Mouse (Mus musculus) stomach, embryonic 16.5 days (tissue): ENCODE measurements around the gene Cnrip1. TPM values are rescaled to one million over a fixed set of nuclear protein-coding genes. Genes with fewer than 3 reads are reported as not detected.
A peak's percentile ranks its signal among the peaks of the same experiment; 100 is the strongest.
"Not testable (repeated sequence)": the region's sequence is repeated elsewhere in the genome, so short reads cannot be mapped to it uniquely, and the experiment has no call there.

Experiments used
- ATAC-seq: fragments of 200-750 bp; cut with Nextera tagmentation; 2 replicates; pipeline ENCODE4 v1.8.0; 2017; ENCODE audit warnings: moderate number of reproducible peaks, moderate TSS enrichment; ENCODE audit not compliant: insufficient read depth, low FRiP score
- H3K27ac ChIP-seq: fragments of 300-500 bp; sonication (generic); 2 replicates; pipeline ENCODE4 v1.5.1; 2014; ENCODE audit warnings: low read length
- H3K27me3 ChIP-seq: fragments of 300-500 bp; sonication (generic); 2 replicates; pipeline ENCODE4 v1.6.1; 2014; ENCODE audit warnings: low read length, control low read depth, mixed read lengths; ENCODE audit not compliant: control insufficient read depth, insufficient read depth
- H3K36me3 ChIP-seq: fragments of 300-500 bp; sonication (generic); 2 replicates; pipeline ENCODE4 v1.6.1; 2014; ENCODE audit warnings: low read length; ENCODE audit not compliant: control insufficient read depth, insufficient read depth
- H3K4me1 ChIP-seq: fragments of 300-500 bp; sonication (generic); 2 replicates; pipeline ENCODE4 v1.6.1; 2014; ENCODE audit warnings: low read length, control low read depth, mixed read lengths; ENCODE audit not compliant: control insufficient read depth, insufficient read depth
- H3K4me2 ChIP-seq: fragments of 300-500 bp; sonication (generic); 2 replicates; pipeline ENCODE4 v1.6.1; 2014; ENCODE audit warnings: low read depth, low read length, mixed read lengths
- H3K4me3 ChIP-seq: fragments of 300-500 bp; sonication (generic); replicated peaks from 2 replicates; pipeline ENCODE4 v1.5.1; 2014; ENCODE audit warnings: mild to moderate bottlenecking, low read length
- H3K9ac ChIP-seq: fragments of 300-500 bp; sonication (generic); 2 replicates; pipeline ENCODE4 v1.6.1; 2014; ENCODE audit warnings: low read length
- H3K9me3 ChIP-seq: fragments of 300-500 bp; sonication (generic); replicated peaks from 2 replicates; pipeline ENCODE4 v1.6.1; 2016; ENCODE audit warnings: low read length, control low read depth; ENCODE audit not compliant: control insufficient read depth
- WGBS: fragments of 180-500 bp; shearing (Covaris S2); extraction: QIAGEN DNeasy Blood & Tissue Kit; methylation state at CpG from one replicate; pipeline ENCODE4 v1.1.7; 2014; 5-methylcytosine and 5-hydroxymethylcytosine counted together
- polyA plus RNA-seq: library from polyadenylated mRNA; unstranded; fragments of >200 nt; fragmentation: Nextera tagmentation; extraction: Ambion mirVana; gene quantifications from 2 replicates; pipeline ENCODE4 v1.2.1, GENCODE M21; 2015

Cnrip1 gene
- polyA plus RNA-seq, 1 experiment from 2014 or later = 30.8 TPM

- Histone ChIP-seq H3K27me3 (no peaks in the 10 kb centered on the region), H3K27ac (no peak overlapping the region), H3K4me1 (no peaks in the 10 kb centered on the region), H3K36me3 (no peaks in the 10 kb centered on the region), H3K9ac (no peak overlapping the region), H3K9me3 (peaks cover 7% of the 10 kb centered on the region; the same call in 1 of the 2 replicates), H3K4me3 (no peak overlapping the region), H3K4me2 (no peak overlapping the region)
- WGBS = 89% methylated on average over 7 of the region's 7 CpGs
- ATAC-seq = no peak
Measured at GRCm38 (mm10) chr11:17019328-17019727, 32.1 kb upstream of the Cnrip1 start.

GRCm38 (mm10) chr11:17023206-17023605, 28.2 kb upstream of the Cnrip1 start:
- no peak for ATAC-seq
- no peaks in the 10 kb centered on the region for H3K27me3 ChIP-seq
- no peaks in the 10 kb centered on the region for H3K36me3 ChIP-seq
- H3K4me2 ChIP-seq = no peak overlapping the region
- no peak overlapping the region for H3K4me3 ChIP-seq
- H3K9ac ChIP-seq = no peak overlapping the region
- WGBS = 65% methylated on average over 6 of the region's 6 CpGs
- no peaks in the 10 kb centered on the region for H3K4me1 ChIP-seq
- H3K27ac ChIP-seq = no peak overlapping the region
- H3K9me3 ChIP-seq = peaks cover 7% of the 10 kb centered on the region; the same call in 1 of the 2 replicates

- no peak overlapping the region for H3K4me2 ChIP-seq
- no peaks in the 10 kb centered on the region for H3K4me1 ChIP-seq
- H3K27ac ChIP-seq = no peak overlapping the region
- H3K27me3 ChIP-seq = no peaks in the 10 kb centered on the region
- no peaks in the 10 kb centered on the region for H3K36me3 ChIP-seq
- no peak for ATAC-seq
- H3K9me3 ChIP-seq = 0 out of 2 replicates have a peak, but pooled peaks cover under 1% of the 10 kb centered on the region
- 79% methylated on average over 3 of the region's 3 CpGs for WGBS
- no peak overlapping the region for H3K9ac ChIP-seq
- no peak overlapping the region for H3K4me3 ChIP-seq
Measured at GRCm38 (mm10) chr11:17023984-17024383, 27.4 kb upstream of the Cnrip1 start.

GRCm38 (mm10) chr11:17045806-17046205, 5.6 kb upstream of the Cnrip1 start:
- Histone ChIP-seq H3K27me3 (no peaks in the 10 kb centered on the region), H3K9ac (no peak overlapping the region), H3K36me3 (no peaks in the 10 kb centered on the region), H3K4me1 (no peaks in the 10 kb centered on the region), H3K4me2 (no peak overlapping the region), H3K4me3 (no peak overlapping the region), H3K9me3 (no peaks in the 10 kb centered on the region), H3K27ac (no peak overlapping the region)
- ATAC-seq = no peak
- 84% methylated on average over 2 of the region's 2 CpGs for WGBS

- H3K4me1 ChIP-seq = no peaks in the 10 kb centered on the region; the same call in 1 of the 2 replicates
- peak overlapping the region; percentile 62 for H3K4me3 ChIP-seq
- H3K27me3 ChIP-seq = no peaks in the 10 kb centered on the region
- no peak for ATAC-seq
- peak overlapping the region; percentile 63 for H3K4me2 ChIP-seq
- H3K36me3 ChIP-seq = no peaks in the 10 kb centered on the region
- H3K9ac ChIP-seq = peak overlapping the region; percentile 76
- H3K27ac ChIP-seq = peak overlapping the region; percentile 64; the same call in 1 of the 2 replicates
- 18% methylated on average over 6 of the region's 6 CpGs for WGBS
- no peaks in the 10 kb centered on the region for H3K9me3 ChIP-seq
Measured at GRCm38 (mm10) chr11:17052476-17053049, 1.2 kb downstream of the Cnrip1 start.

- H3K27me3 ChIP-seq, H3K4me1 ChIP-seq, H3K9ac ChIP-seq, H3K4me3 ChIP-seq, H3K9me3 ChIP-seq, H3K4me2 ChIP-seq, H3K27ac ChIP-seq, H3K36me3 ChIP-seq, ATAC-seq: not testable (repeated sequence)
- 95% methylated on average over 2 of the region's 2 CpGs for WGBS
Measured at GRCm38 (mm10) chr11:17069360-17069759, 18.0 kb downstream of the Cnrip1 start.

- no peaks in the 10 kb centered on the region for H3K9me3 ChIP-seq
- ATAC-seq = no peak
- no peak overlapping the region for H3K9ac ChIP-seq
- no peak overlapping the region for H3K4me2 ChIP-seq
- no peaks in the 10 kb centered on the region for H3K4me1 ChIP-seq
- WGBS = 87% methylated on average over 2 of the region's 2 CpGs
- no peaks in the 10 kb centered on the region for H3K36me3 ChIP-seq
- no peak overlapping the region for H3K27ac ChIP-seq
- no peaks in the 10 kb centered on the region for H3K27me3 ChIP-seq
- no peak overlapping the region for H3K4me3 ChIP-seq
Measured at GRCm38 (mm10) chr11:17075656-17076055, 24.3 kb downstream of the Cnrip1 start.

- no peaks in the 10 kb centered on the region for H3K9me3 ChIP-seq
- no peak for ATAC-seq
- no peaks in the 10 kb centered on the region for H3K27me3 ChIP-seq
- no peak overlapping the region for H3K4me3 ChIP-seq
- no peak overlapping the region for H3K4me2 ChIP-seq
- WGBS = 60% methylated on average over 3 of the region's 3 CpGs
- no peaks in the 10 kb centered on the region for H3K36me3 ChIP-seq
- no peak overlapping the region for H3K27ac ChIP-seq
- H3K9ac ChIP-seq = no peak overlapping the region
- H3K4me1 ChIP-seq = no peaks in the 10 kb centered on the region
Measured at GRCm38 (mm10) chr11:17082086-17082485, 30.7 kb downstream of the Cnrip1 start.

- Histone ChIP-seq H3K36me3 (no peaks in the 10 kb centered on the region), H3K27ac (no peak overlapping the region), H3K4me2 (no peak overlapping the region), H3K4me3 (no peak overlapping the region), H3K9ac (no peak overlapping the region), H3K4me1 (no peaks in the 10 kb centered on the region), H3K9me3 (no peaks in the 10 kb centered on the region), H3K27me3 (no peaks in the 10 kb centered on the region)
- ATAC-seq = no peak; the same call in 1 of the 2 replicates
- 48% methylated on average over 2 of the region's 2 CpGs for WGBS
Measured at GRCm38 (mm10) chr11:17082953-17083352, 31.6 kb downstream of the Cnrip1 start.
